Mouse (Mus musculus) intestine, postnatal 0 days (tissue): ENCODE measurements around the gene Mcpt2. TPM values are rescaled to one million over a fixed set of nuclear protein-coding genes. Genes with fewer than 3 reads are reported as not detected.
"Not testable (repeated sequence)": the region's sequence is repeated elsewhere in the genome, so short reads cannot be mapped to it uniquely, and the experiment has no call there.

ENCODE experiments used
- ATAC-seq: fragments of 200-750 bp; cut with Nextera tagmentation; 2 replicates; pipeline ENCODE4 v1.8.0; 2017; ENCODE audit warnings: mild to moderate bottlenecking, moderate TSS enrichment, moderate library complexity
- H3K27ac ChIP-seq: fragments of 300-500 bp; sonication (generic); 2 replicates; pipeline ENCODE4 v1.5.1; 2014; ENCODE audit warnings: mild to moderate bottlenecking, low read depth, low read length, moderate library complexity
- H3K27me3 ChIP-seq: fragments of 300-500 bp; sonication (generic); replicated peaks from 2 replicates; pipeline ENCODE4 v1.6.1; 2014; ENCODE audit warnings: low read length, mixed read lengths; ENCODE audit not compliant: control insufficient read depth, insufficient read depth
- H3K36me3 ChIP-seq: fragments of 300-500 bp; sonication (generic); 2 replicates; pipeline ENCODE4 v1.6.1; 2014; ENCODE audit warnings: mild to moderate bottlenecking, moderate library complexity; ENCODE audit not compliant: control insufficient read depth, insufficient read depth
- H3K4me1 ChIP-seq: fragments of 300-500 bp; sonication (generic); replicated peaks from 2 replicates; pipeline ENCODE4 v1.6.1; 2014; ENCODE audit warnings: antibody characterized with exemption, low read length, mixed read lengths; ENCODE audit not compliant: control insufficient read depth, insufficient read depth
- H3K4me2 ChIP-seq: fragments of 300-500 bp; sonication (generic); replicated peaks from 2 replicates; pipeline ENCODE4 v1.6.1; 2014; ENCODE audit warnings: low read depth, mild to moderate bottlenecking, moderate library complexity
- H3K4me3 ChIP-seq: fragments of 300-500 bp; sonication (generic); 2 replicates; pipeline ENCODE4 v1.5.1; 2014; ENCODE audit warnings: low read depth, low read length
- H3K9ac ChIP-seq: fragments of 300-500 bp; sonication (generic); 2 replicates; pipeline ENCODE4 v1.6.1; 2014; ENCODE audit warnings: mild to moderate bottlenecking, low read depth, low read length
- H3K9me3 ChIP-seq: fragments of 300-500 bp; sonication (generic); 2 replicates; pipeline ENCODE4 v1.6.1; 2016; ENCODE audit warnings: mixed run types; ENCODE audit not compliant: control insufficient read depth
- CTCF ChIP-seq: sonication (generic); IDR thresholded peaks from 2 replicates; pipeline ENCODE4 v1.5.1; 2016; ENCODE audit warnings: low read depth, mild to moderate bottlenecking, control low read depth, antibody characterized with exemption, moderate library complexity
- WGBS: fragments of 180-500 bp; shearing (Covaris S2); extraction: QIAGEN DNeasy Blood & Tissue Kit; methylation state at CpG from one replicate; pipeline ENCODE4 v1.1.7; 2014; 5-methylcytosine and 5-hydroxymethylcytosine counted together
- polyA plus RNA-seq: library from polyadenylated mRNA; unstranded; fragments of >200 nt; fragmentation: Nextera tagmentation; extraction: Ambion mirVana; gene quantifications from 2 replicates; pipeline ENCODE4 v1.2.1, GENCODE M21; 2015

Gene Mcpt2
- polyA plus RNA-seq, 1 experiment from 2014 or later, result 0.10 TPM

GRCm38 (mm10) chr14:56034433-56034832, 7.4 kb upstream of the Mcpt2 start:
- Histone ChIP-seq H3K9me3 (no peaks in the 10 kb centered on the region), H3K27ac (no peak overlapping the region), H3K9ac (no peak overlapping the region), H3K27me3 (no peaks in the 10 kb centered on the region), H3K4me3 (no peak overlapping the region), H3K4me1 (no peaks in the 10 kb centered on the region), H3K4me2 (no peak overlapping the region), H3K36me3 (no peaks in the 10 kb centered on the region)
- TF ChIP-seq CTCF, result no peak
- whole genome bisulfite sequencing, result 35% methylated on average over 2 of the region's 2 CpGs
- no peak for ATAC-seq

- Histone ChIP-seq H3K9ac (no peak overlapping the region), H3K4me2 (no peak overlapping the region), H3K4me1 (no peaks in the 10 kb centered on the region), H3K27me3 (peaks cover 8% of the 10 kb centered on the region; the same call in 1 of the 2 replicates), H3K27ac (no peak overlapping the region), H3K36me3 (no peaks in the 10 kb centered on the region), H3K9me3 (no peaks in the 10 kb centered on the region), H3K4me3 (no peak overlapping the region)
- no peak for TF ChIP-seq CTCF
- ATAC-seq, result no peak
- 73% methylated on average over 3 of the region's 3 CpGs for WGBS
Measured at GRCm38 (mm10) chr14:56055408-56055807, 13.6 kb downstream of the Mcpt2 start.

- H3K4me2 ChIP-seq, result no peak overlapping the region
- no peaks in the 10 kb centered on the region for H3K27me3 ChIP-seq
- 42% methylated on average over 4 of the region's 4 CpGs for WGBS
- no peaks in the 10 kb centered on the region for H3K36me3 ChIP-seq
- H3K4me1 ChIP-seq, result no peaks in the 10 kb centered on the region
- no peak for TF ChIP-seq CTCF
- H3K27ac ChIP-seq, result no peak overlapping the region
- no peak for ATAC-seq
- H3K9me3 ChIP-seq, result no peaks in the 10 kb centered on the region
- H3K9ac ChIP-seq, result no peak overlapping the region
- no peak overlapping the region for H3K4me3 ChIP-seq
Measured at GRCm38 (mm10) chr14:56057722-56058121, 15.9 kb downstream of the Mcpt2 start.

GRCm38 (mm10) chr14:56062213-56062612, 20.4 kb downstream of the Mcpt2 start, which contains the start of gene Mcpt4:
Gene Mcpt4 (minus strand): TSS chr14:56062313.
- WGBS, result 63% methylated on average over 3 of the region's 3 CpGs

GRCm38 (mm10) chr14:56082016-56082415, 40.2 kb downstream of the Mcpt2 start:
- Histone ChIP-seq H3K36me3 (no peaks in the 10 kb centered on the region), H3K4me2 (no peak overlapping the region), H3K9ac (no peak overlapping the region), H3K27me3 (no peaks in the 10 kb centered on the region), H3K27ac (no peak overlapping the region), H3K4me1 (no peaks in the 10 kb centered on the region), H3K4me3 (no peak overlapping the region), H3K9me3 (no peaks in the 10 kb centered on the region)
- no peak for TF ChIP-seq CTCF
- no peak for ATAC-seq
- whole genome bisulfite sequencing, result 90% methylated on average over 4 of the region's 4 CpGs

More at GRCm38 (mm10) chr14:56062213-56062612, 20.4 kb downstream of the Mcpt2 start, which contains the start of gene Mcpt4:
- not testable (repeated sequence) for H3K9ac ChIP-seq, H3K4me1 ChIP-seq, H3K4me2 ChIP-seq, H3K27me3 ChIP-seq, ATAC-seq, H3K4me3 ChIP-seq, H3K36me3 ChIP-seq, H3K9me3 ChIP-seq, H3K27ac ChIP-seq

- H3K9ac ChIP-seq, result no peak within 1 kb of the TSS
- WGBS, result 89% methylated on average over 2 of the region's 2 CpGs
- no peak within 1 kb of the TSS for H3K4me2 ChIP-seq
- no peaks in the 10 kb centered on the region for H3K27me3 ChIP-seq
- no peaks in the 10 kb centered on the region for H3K4me1 ChIP-seq
- H3K27ac ChIP-seq, result no peak within 1 kb of the TSS
- no peak for TF ChIP-seq CTCF
- no peaks in the 10 kb centered on the region for H3K36me3 ChIP-seq
- H3K4me3 ChIP-seq, result no peak within 1 kb of the TSS
- no peak for ATAC-seq
- H3K9me3 ChIP-seq, result no peaks in the 10 kb centered on the region
Measured at GRCm38 (mm10) chr14:56085167-56085566, 43.3 kb downstream of the Mcpt2 start, which contains the start of gene Mcpt8. Gene Mcpt8 (minus strand): TSS chr14:56085273.

GRCm38 (mm10) chr14:56086711-56087110, 44.9 kb downstream of the Mcpt2 start:
- 74% methylated on average over 3 of the region's 3 CpGs for WGBS
- no peaks in the 10 kb centered on the region for H3K27me3 ChIP-seq
- H3K9me3 ChIP-seq, result no peaks in the 10 kb centered on the region
- no peak for TF ChIP-seq CTCF
- H3K4me2 ChIP-seq, result no peak overlapping the region
- H3K36me3 ChIP-seq, result no peaks in the 10 kb centered on the region
- H3K9ac ChIP-seq, result no peak overlapping the region
- no peak for ATAC-seq
- H3K4me1 ChIP-seq, result no peaks in the 10 kb centered on the region
- H3K27ac ChIP-seq, result no peak overlapping the region
- H3K4me3 ChIP-seq, result no peak overlapping the region
